Mouse (Mus musculus) adrenal gland, adult (tissue): ENCODE data around the gene Dcps.
"Not testable (repeated sequence)": the region's sequence is repeated elsewhere in the genome, so short reads cannot be mapped to it uniquely, and the experiment has no call there.

Experiments
- DNase-seq, 2 experiments: peaks; one replicate each; pipeline ENCODE4 v3.0.0; 2022 to 2023; ENCODE audit warnings: low spot score in 1 of 2; ENCODE audit not compliant: inconsistent age in 2 of 2

Dcps gene

GRCm38 (mm10) chr9:35182832-35183231, 7.0 kb upstream of the Dcps start:
- no peak for DNase-seq

GRCm38 (mm10) chr9:35176124-35176659, 331 bp upstream of the Dcps start:
- no peak for DNase-seq

- DNase-seq = no peak
Observed at GRCm38 (mm10) chr9:35173331-35173730, 2.5 kb downstream of the Dcps start.

- DNase-seq = no peak
Observed at GRCm38 (mm10) chr9:35170071-35170470, 5.8 kb downstream of the Dcps start.

GRCm38 (mm10) chr9:35166798-35167635, 8.8 kb downstream of the Dcps start:
- no peak for DNase-seq

GRCm38 (mm10) chr9:35166144-35166797, 9.6 kb downstream of the Dcps start:
- DNase-seq = peak in 1 of 2 experiments; percentile 70

GRCm38 (mm10) chr9:35164142-35164874, 11.6 kb downstream of the Dcps start:
- DNase-seq = no peak

GRCm38 (mm10) chr9:35163011-35163690, 12.7 kb downstream of the Dcps start:
- DNase-seq = peak; percentile 27 to 77

- DNase-seq = peak in 1 of 2 experiments; percentile 74
Observed at GRCm38 (mm10) chr9:35161721-35162120, 14.1 kb downstream of the Dcps start.

GRCm38 (mm10) chr9:35160662-35161061, 15.2 kb downstream of the Dcps start:
- no peak for DNase-seq

GRCm38 (mm10) chr9:35158477-35158876, 17.4 kb downstream of the Dcps start:
- DNase-seq = no peak

- no peak for DNase-seq
Observed at GRCm38 (mm10) chr9:35156862-35157261, 19.0 kb downstream of the Dcps start.

- no peak for DNase-seq
Observed at GRCm38 (mm10) chr9:35156002-35156710, 19.7 kb downstream of the Dcps start.

- DNase-seq = no peak
Observed at GRCm38 (mm10) chr9:35152923-35153322, 22.9 kb downstream of the Dcps start.

- not testable (repeated sequence) for DNase-seq
Observed at GRCm38 (mm10) chr9:35148822-35149221, 27.0 kb downstream of the Dcps start.

GRCm38 (mm10) chr9:35147261-35147660, 28.6 kb downstream of the Dcps start:
- not testable (repeated sequence) for DNase-seq

GRCm38 (mm10) chr9:35145829-35146228, 30.0 kb downstream of the Dcps start:
- DNase-seq = no peak

- DNase-seq = no peak
Observed at GRCm38 (mm10) chr9:35145118-35145517, 30.7 kb downstream of the Dcps start.

GRCm38 (mm10) chr9:35142221-35142620, 33.6 kb downstream of the Dcps start:
- DNase-seq = no peak

GRCm38 (mm10) chr9:35139231-35139744, 36.6 kb downstream of the Dcps start:
- DNase-seq = no peak
